Mouse (Mus musculus): ENCODE measurements around the gene Sugp2. TPM values are rescaled to one million over a fixed set of nuclear protein-coding genes. Genes with fewer than 3 reads are reported as not detected.
A peak's percentile ranks its signal among the peaks of the same experiment; 100 is the strongest.
"Not testable (repeated sequence)": the region's sequence is repeated elsewhere in the genome, so short reads cannot be mapped to it uniquely, and the experiment has no call there.

Sugp2 gene
- 100 to 1,000 TPM; 116 to 117 TPM for total RNA-seq (2021)
- long read RNA-seq, experiment 1, full-length matches to known transcripts, result 46 of 99 reads
- long read RNA-seq, experiment 1, partial matches to known transcripts, result 19 of 99 reads
- long read RNA-seq, experiment 1, other reads (novel, unspliced or antisense), result 34 of 99 reads
- long read RNA-seq, experiment 2, full-length matches to known transcripts, result 41 of 71 reads
- long read RNA-seq, experiment 2, partial matches to known transcripts, result 9 of 71 reads
- long read RNA-seq, experiment 2, other reads (novel, unspliced or antisense), result 21 of 71 reads

DNA sequence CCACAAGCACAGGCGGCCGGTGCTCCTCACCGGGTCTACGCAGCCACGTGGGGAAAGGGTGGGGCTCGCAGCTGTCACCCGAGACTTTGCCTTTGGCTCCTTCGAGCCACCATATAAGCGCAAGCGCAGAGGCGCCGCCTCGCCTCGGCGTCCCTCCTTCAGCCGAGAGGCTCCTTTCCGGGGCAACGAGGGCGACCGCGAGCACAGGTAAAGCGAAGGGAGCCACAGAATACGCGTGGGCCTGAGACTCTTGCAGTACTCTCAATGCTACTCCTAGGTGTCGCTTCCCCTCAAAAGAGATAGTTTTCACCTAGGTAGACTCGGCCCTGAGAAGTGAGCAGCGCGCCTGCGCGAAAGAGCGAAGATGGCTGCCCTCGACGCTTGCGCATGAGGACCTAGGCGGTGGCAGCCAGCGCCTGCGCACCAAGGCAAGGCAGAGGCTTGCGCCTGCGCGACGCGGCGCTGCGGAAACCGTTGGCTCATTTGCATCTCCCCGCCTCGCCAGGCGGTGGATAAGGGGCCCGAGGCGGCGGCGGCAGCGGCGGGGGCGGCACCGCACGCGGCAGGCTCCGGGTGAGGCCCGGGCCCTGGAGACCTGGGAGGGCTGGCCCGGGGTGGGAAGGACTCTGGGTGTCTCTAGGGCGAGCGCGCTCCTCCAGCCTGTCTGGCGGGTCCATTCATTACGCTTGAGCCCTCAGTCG is at the start of gene Sugp2, which contains the start of gene Armc6:
TSS of gene Sugp2 (plus strand) at position 147 of the 701 bp plus-strand sequence.
TSS of gene Armc6 (minus strand) at position 387 of the 701 bp plus-strand sequence.
- intact Hi-C loops (cut with DNase I), result no loop called here

DNA sequence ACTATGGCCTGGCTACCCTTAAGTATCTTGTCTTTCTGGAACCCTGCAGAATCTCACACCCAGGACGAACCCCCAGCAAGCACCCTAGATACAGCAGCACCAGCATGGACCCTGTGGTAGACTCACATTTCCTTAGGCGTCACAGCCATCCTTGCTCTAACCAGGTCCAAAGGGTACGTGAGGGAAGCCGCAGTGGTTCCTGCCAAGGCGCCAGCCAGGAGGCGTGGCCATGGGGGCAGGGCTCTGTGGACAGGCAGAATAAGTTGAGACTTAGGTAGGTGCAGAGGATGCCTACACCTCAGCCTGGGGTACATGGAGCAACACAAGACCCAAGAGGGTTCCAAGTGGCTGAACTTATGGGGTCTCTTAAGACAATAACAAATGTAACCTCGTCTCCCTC is 45.3 kb upstream of the Sugp2 start:
- intact Hi-C loops (cut with DNase I), result no loop called here
- no peak for DNase-seq (ENCODE audit: low spot score in 2 of 2)

More for the DNA sequence above, at the start of gene Sugp2, which contains the start of gene Armc6:
- peak; percentile 97 for DNase-seq (ENCODE audit: low spot score in 2 of 2)

DNA sequence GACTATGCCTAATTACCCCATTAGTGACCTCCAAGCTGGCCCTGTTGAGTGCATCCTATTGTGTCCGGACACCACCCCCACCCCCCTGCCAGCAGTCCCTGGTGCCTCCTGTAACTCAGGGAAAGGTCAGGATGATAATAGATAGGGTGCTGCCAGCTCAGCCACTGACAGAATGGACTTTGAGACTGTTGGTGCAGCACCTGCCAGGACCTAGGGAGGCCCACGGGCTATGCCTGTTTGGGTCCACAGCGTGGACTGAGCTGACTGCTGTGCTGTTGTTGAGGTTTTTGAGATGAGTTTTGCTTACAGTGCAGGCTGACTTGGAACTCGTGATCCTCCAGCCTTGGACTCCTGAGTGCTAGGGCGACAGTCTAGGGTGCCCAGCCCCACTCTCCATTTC is 40.8 kb upstream of the Sugp2 start:
- intact Hi-C loops (cut with DNase I), result no loop called here
- DNase-seq (ENCODE audit: low spot score in 2 of 2), result no peak

DNA sequence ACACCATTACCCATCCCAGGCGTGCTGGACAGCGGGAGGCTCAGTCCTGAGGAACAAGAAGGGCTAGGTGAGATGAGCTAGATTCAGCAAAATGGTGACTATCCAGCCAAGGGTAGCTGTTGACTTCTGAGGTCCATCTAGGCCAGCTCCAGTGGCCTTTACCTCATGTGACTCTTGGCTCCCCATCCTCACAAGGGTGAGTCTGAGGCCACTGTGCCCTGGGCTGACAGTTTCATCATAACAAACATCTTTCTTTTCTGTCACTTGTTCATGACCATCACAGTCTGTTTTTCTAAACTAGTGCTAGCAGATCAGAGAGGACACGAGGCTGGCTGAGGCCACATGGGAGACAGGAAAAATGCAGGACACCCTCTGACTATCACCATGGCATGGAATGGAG is 39.8 kb upstream of the Sugp2 start:
- DNase-seq (ENCODE audit: low spot score in 2 of 2), result no peak
- intact Hi-C loops (cut with DNase I), result no loop called here

DNA sequence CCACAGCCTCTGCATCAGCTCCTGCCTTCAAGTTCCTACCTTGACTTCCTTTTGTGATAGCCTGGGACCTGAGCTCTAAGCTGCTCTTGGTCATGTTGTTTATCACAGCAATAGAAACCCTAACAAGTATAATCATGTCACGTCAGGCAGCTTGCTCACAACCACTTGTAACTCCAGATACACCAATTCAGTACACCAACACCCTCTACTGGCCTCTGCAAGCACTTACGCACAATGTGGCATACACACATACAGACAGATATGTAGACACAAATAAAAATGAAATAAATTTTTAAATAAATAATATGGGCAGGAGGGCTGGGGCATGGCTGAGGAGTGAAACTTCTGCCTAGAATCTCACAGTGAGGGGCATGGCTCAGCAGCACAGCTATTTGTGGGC is 38.3 kb upstream of the Sugp2 start:
- intact Hi-C loops (cut with DNase I), result no loop called here
- no peak for DNase-seq (ENCODE audit: low spot score in 2 of 2)

DNA sequence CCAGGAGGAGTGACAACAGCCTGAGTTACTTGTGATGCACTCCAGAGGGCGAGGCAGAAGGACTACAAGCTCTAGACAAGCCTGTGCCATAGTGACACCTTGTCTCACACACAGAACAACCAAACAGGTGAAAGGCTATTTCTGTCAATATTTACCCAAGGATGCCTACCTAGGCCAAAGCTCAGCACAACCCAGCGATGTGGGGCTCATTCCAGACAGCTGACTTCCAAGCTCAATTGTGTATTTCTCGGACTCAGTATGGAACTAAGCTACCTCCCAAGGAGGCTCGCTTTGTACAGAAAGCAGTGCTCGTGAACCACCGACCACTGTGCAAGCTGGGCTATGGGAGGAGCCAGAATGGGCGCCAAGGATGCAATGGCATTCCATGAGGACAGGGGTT is 36.4 kb upstream of the Sugp2 start:
- DNase-seq (ENCODE audit: low spot score in 2 of 2), result no peak
- intact Hi-C loops (cut with DNase I), result no loop called here

DNA sequence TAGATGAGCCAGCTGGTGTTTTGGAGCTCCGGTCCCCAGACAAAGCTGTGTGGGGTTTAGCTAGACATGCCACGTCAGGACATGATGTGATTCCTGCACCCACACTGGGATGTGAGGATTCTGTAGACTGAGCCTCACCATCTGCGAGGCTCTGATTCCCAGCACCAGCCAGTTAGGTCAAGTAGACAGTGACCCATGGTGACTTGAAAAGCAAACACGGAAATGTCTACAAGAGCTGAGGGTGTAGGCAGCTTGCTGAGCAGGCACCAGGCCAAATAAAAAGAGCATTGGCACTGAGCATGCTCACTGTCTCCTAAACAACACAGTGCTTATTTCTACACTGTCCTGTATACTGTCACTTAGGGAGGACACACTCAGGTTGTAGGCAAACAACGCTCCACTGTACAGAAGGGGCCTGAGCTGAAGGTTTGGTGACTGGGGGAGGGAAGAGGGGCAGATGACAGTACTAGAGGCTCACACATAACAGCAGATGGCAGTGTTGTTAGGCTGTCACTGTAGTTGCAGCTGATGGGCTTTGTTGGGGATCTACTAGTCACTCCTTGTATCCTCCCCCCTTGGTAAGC is 33.8 kb upstream of the Sugp2 start:
- intact Hi-C loops (cut with DNase I), result no loop called here
- peak; percentile 46 to 84 for DNase-seq (ENCODE audit: low spot score in 2 of 2)

DNA sequence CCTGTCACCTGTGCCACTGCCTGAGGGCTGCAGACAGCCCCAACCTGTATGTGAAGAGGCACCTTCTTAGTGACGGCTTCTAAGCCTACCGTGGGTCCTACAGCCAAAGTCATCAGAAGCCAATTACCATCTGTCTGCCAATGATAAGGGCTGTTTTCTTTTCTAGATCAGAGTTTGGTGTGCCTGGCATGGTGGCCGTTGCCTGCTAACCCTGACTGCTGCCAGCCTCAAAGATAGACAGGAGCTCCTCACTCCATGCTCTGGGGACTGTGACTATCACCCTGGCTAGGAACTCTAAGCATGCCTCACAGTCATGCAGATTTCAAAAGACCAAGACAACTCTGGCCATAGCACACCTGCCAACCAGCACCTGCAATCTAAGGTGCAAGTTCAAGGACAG is 32.6 kb upstream of the Sugp2 start:
- no peak for DNase-seq (ENCODE audit: low spot score in 2 of 2)
- intact Hi-C loops (cut with DNase I), result no loop called here

DNA sequence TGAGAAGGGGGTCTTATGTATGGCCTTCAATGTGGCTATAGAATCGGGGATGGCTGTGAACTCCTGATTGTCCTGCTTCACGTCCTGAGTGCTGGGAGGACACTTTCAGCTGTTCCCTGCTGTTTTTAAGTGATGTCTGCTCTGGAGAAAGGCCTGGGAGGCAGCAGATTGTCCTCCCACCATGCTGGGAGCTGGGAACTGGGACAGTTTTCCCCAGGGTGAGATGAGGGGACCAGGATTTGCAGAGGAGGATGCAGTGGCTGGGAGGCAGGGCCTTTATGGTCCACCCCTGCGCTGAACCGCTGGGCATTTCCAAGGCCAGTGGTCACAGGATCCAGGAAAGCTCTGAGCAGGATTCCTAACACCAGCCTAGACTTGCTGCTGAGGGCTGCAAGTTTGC is 31.0 kb upstream of the Sugp2 start:
- intact Hi-C loops (cut with DNase I), result no loop called here
- no peak for DNase-seq (ENCODE audit: low spot score in 2 of 2)

DNA sequence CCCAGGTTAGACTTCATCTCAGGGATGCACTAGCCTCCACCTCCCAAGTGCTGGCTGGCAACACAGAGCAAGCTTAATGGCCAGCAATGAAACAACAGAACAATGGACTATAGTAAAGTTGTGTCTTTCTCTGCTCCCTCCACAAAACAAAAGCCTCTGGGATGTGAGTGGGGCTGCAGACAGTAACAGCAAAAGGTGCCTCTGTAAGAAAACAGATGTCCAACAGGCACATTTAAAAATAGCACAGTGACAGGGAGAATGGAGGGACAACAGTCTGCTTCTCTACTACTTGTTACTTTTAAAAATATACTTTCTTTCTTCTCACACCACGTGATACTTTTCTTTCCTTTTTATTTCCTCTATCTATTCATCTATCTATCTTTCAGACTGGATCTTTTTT is 29.3 kb upstream of the Sugp2 start:
- intact Hi-C loops (cut with DNase I), result no loop called here
- DNase-seq (ENCODE audit: low spot score in 2 of 2), result no peak

DNA sequence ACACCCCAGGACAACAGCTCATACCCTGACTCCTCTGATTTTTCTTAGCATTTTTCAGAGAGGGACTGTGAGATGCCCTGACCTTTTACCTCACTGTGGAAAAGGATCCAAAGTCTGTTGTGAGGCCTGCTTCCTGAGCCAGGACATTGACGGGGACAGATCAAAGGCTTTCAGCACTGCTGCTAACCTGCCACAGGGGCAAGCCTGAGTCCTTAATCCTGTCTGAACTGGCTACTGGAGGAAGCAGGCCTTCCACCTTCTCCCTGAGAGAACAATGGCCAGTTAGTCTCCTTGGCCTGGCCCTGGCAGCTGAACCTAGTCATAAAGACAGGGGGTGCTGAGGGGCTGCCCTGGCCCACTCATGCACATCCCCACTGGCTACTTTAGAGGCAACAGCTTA is 25.9 kb upstream of the Sugp2 start:
- no peak for DNase-seq (ENCODE audit: low spot score in 2 of 2)
- intact Hi-C loops (cut with DNase I), result no loop called here

DNA sequence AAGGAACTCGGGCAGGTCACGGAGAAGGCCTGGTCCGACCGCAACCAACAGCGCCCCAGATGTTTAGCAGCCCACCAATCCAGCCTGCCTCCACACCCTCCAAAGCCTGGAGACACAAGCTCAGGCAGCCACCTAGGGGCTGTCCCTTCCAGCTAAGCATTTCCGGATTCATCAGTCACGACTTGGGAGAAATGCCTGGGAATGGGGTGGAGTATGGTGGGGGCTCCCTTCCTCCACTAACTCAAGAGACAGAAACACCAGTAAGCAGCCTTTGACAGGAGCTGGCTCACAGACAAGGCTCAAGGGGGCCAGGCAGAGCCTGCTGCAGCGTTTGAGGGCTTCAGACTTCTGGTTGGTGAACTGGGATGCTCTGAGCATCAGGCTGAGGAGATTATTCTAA is 23.5 kb upstream of the Sugp2 start:
- peak; percentile 46 to 65 for DNase-seq (ENCODE audit: low spot score in 2 of 2)
- intact Hi-C loops (cut with DNase I), result no loop called here

DNA sequence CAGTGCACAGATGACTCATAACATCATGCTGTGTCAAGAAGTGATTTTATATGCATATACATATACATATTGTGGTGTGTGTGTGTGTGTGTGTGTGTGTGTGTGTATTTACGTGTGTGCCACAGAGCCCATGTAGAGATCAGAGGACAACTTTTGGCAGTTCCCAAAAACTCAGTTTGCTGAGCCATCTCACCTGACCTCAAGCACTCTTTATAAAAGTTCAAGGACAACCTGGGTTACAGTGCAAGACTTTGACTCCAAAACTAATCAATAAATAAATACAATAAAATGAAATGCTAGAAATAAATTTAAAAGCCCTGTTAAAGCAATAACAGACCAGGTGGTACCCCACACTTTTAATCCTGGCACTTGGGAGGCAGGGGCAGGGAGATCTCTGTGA is 22.8 kb upstream of the Sugp2 start:
- no peak for DNase-seq (ENCODE audit: low spot score in 2 of 2)
- intact Hi-C loops (cut with DNase I), result no loop called here

DNA sequence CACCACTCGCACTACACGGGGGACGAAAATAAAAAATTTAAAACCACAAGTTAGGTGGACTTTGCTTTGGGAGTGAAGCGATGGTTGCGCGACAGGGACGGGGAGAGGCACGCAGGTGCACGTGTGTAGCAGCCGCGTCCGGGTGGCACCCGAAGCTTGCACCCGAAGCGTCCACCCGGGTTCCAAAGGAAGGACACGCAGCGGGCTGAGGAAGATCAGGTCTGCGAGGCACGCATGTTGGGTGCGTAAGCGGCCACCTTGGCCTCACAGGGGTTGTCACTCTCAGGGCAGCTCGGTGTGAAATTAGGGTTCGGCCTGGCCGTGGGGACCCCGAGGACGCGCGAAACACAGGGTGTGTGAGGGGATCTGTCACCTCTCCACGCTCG is 22.3 kb upstream of the Sugp2 start:
- DNase-seq (ENCODE audit: low spot score in 2 of 2), result peak; percentile 48 to 53

DNA sequence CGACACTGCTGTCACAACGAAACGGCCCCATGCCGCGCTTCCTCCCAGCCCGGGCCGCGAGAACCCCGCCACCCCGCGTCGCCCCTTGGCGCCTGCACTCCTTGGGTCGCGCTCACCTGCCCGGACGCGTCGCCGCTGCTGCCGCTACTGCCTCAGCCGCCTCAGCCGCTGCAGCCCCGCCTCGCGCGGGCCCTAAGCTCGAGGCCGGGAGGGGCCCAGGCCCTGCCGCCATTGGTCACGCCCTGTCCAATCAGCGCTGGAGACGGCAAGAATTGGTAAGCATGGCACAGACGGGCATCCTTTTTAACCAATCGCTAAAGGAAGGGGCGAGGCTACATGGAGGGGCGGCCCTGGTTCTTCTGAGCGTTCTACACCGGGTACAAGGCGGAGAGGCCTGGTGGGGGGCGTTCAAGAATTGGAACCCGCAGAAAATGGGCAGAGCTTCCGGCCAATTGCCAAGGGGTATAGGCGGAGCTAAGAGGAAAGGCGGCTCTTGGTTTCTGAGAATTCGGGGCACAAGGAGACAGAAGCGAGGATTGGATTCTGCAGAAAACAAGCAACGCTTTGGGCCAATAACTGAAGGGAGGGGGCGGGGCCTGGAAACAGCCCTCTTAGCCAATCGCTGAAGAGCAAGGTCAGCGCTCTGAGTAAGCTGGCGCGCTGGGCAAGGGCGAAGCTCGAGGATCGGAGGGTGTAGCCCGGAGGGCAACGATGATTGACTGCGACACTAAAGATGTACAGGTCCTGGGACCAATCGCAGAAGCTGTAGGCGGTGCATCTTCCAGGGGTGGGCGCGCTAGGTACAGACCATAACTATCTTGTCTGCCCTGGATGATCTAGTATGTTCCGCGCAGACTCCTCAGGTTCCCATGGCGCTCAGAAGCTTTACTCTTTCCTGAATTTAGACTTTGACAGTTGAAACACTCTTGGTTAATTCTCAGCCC is 21.6 kb upstream of the Sugp2 start, which contains the start of gene Slc25a42:
TSS of gene Slc25a42 (minus strand) at position 194 of the 944 bp plus-strand sequence.
- peak; percentile 99 to 100 for DNase-seq (ENCODE audit: low spot score in 2 of 2)
- intact Hi-C loops (cut with DNase I), result no loop called here

More for the DNA sequence above, 22.3 kb upstream of the Sugp2 start:
- intact Hi-C loops (cut with DNase I), result no loop called here

DNA sequence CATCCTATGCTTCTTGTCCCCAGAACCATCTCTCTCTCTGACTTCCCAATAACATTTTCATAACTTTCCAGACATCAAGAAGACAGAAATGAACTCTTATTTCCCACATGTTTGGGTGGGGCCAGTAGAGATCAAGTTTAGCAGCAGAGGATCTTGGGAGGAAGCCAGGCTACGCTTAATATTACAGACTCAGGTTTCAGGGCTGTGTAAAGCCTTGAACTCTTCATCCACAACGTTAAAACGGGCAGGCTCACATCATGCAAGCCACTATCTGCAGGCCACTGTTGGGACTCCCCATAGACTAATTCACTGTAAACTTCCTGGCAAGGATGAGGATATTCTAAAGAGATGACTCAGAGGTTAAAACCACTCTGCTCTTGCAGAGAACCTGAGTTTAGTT is 19.6 kb upstream of the Sugp2 start:
- no peak for DNase-seq (ENCODE audit: low spot score in 2 of 2)
- intact Hi-C loops (cut with DNase I), result no loop called here

DNA sequence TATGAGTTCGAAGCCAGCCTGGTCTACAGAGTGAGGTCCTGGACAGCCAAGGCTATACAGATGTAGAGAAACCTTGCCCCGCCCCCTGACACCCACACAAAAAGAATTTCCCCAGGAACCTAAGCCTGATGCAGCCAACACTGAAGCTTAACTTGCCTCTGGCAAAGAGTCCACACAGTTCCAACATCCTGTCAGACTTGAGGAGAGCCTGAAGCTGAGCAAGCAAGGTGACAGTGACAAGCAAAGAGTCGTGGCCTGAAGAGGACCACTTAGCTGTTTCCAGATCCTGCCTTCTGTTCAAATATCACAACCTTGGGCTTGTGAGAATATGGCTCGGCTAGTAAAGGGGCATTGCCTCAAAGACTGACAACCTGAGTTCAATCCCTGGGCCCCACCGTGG is 18.9 kb upstream of the Sugp2 start:
- intact Hi-C loops (cut with DNase I), result no loop called here
- no peak for DNase-seq (ENCODE audit: low spot score in 2 of 2)

DNA sequence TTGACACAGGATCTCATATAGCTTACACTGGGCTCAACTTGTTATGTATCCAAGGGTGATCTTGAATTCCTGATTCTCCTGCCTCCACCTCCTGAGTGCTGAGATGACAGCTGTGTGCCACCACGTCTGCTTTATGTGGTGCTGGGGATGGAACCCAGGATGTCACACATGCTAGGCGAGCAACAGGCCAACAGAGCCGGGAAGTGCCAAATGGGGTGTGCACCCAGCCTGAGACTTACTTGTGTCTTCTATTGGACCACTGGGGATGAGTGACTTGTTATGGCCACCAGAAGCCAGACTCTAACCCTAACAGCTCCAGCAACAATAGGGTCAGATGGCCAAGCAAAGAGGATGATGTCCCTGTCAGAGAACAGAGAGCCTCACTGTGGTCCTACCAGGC is 17.9 kb upstream of the Sugp2 start:
- intact Hi-C loops (cut with DNase I); DNase-seq (ENCODE audit: low spot score in 2 of 2): not testable (repeated sequence)

DNA sequence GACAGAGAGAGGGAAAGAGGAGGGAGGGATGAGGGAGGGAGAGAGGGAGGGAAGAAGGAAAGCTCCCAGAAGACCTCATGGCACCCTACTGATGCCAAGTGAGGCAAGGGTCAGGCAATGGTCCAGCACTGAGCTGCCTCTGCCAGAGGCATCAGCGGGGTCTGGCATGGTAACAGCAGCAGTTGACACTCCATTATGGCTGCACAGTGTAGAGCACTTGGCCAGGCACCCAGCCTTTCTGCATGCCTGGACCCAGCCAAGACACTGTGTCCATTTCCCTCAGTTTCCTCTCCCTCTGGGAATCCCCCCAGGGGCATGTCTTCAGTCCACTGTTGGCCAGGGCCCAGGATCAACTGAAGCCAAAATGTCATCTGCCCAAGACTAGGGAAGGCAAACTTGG is 17.5 kb upstream of the Sugp2 start:
- peak; percentile 75 to 85 for DNase-seq (ENCODE audit: low spot score in 2 of 2)
- intact Hi-C loops (cut with DNase I), result no loop called here

DNA sequence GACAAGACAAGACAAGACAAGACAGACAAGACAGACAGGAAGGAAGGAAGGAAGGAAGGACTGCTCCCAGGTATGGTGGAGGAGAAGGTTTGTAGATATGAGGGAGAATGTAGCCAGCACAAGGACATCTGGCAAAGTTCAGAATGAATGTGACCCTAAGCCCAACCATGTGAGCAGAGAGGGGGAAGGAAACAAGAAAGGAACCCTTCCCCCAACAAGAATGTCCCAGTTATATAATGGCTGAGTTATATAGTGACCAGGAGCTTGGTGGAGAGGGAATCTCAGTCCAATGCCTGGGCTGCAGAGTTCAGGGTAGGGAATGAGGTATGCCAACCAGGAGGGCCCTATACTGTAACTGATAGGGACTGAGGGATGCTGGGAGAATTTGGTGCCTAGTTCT is 16.6 kb upstream of the Sugp2 start:
- intact Hi-C loops (cut with DNase I), result no loop called here
- DNase-seq (ENCODE audit: low spot score in 2 of 2), result no peak
